Mouse (Mus musculus): ENCODE measurements at regions not wholly inside any gene's neighbourhood (a gene's known extent, or its start where the extent isn't known, plus 50 kb on each side); places are given as distances from the start of the nearest gene placed in this dataset.

GRCm38 (mm10) chr17:27318969-27319695 is 114.9 kb upstream of the Lemd2 start:
- Histone ChIP-seq H3K9ac (no peak overlapping the region), H3K27ac (replicated peaks) (no peak overlapping the region), H3K4me1 (replicated peaks) (peaks cover 6% of the 10 kb centered on the region), H3K9me3 (replicated peaks) (no peaks in the 10 kb centered on the region), H3K4me2 (no peak overlapping the region), H3K27me3 (no peaks in the 10 kb centered on the region), H3K4me3 (replicated peaks) (no peak overlapping the region), H3K36me3 (replicated peaks) (no peaks in the 10 kb centered on the region)
- 55% methylated on average over 7 of the region's 7 CpGs for whole genome bisulfite sequencing (ENCODE audit: insufficient replicate concordance)
- no peak for ATAC-seq (ENCODE audit: insufficient read depth)

GRCm38 (mm10) chr17:27317576-27318277 is 113.5 kb upstream of the Lemd2 start:
- Histone ChIP-seq H3K4me2 (no peak overlapping the region), H3K4me3 (replicated peaks) (no peak overlapping the region), H3K27ac (replicated peaks) (no peak overlapping the region), H3K9ac (no peak overlapping the region), H3K9me3 (replicated peaks) (no peaks in the 10 kb centered on the region), H3K4me1 (replicated peaks) (no peaks in the 10 kb centered on the region), H3K27me3 (no peaks in the 10 kb centered on the region), H3K36me3 (replicated peaks) (no peaks in the 10 kb centered on the region)
- no peak for ATAC-seq (ENCODE audit: insufficient read depth)
- whole genome bisulfite sequencing (ENCODE audit: insufficient replicate concordance): 57% methylated on average over 14 of the region's 14 CpGs

- no peak for ATAC-seq (ENCODE audit: insufficient read depth)
- 72% methylated on average over 21 of the region's 21 CpGs for WGBS (ENCODE audit: insufficient replicate concordance)
- H3K4me3 ChIP-seq (replicated peaks): no peak overlapping the region
- no peak overlapping the region for H3K27ac ChIP-seq (replicated peaks)
- no peaks in the 10 kb centered on the region for H3K36me3 ChIP-seq (replicated peaks)
- no peaks in the 10 kb centered on the region for H3K27me3 ChIP-seq
- H3K4me2 ChIP-seq: no peak overlapping the region
- H3K9me3 ChIP-seq (replicated peaks): no peaks in the 10 kb centered on the region
- no peak overlapping the region for H3K9ac ChIP-seq
- H3K4me1 ChIP-seq (replicated peaks): no peaks in the 10 kb centered on the region
These were observed 112.7 kb upstream of the Lemd2 start for GRCm38 (mm10) chr17:27316711-27317575.

- no peak overlapping the region for H3K9ac ChIP-seq
These were observed 111.8 kb upstream of the Lemd2 start for GRCm38 (mm10) chr17:27315947-27316628.

GRCm38 (mm10) chr17:27315428-27315827 is 111.2 kb upstream of the Lemd2 start:
- H3K9ac ChIP-seq: no peak overlapping the region
- no peaks in the 10 kb centered on the region for H3K4me1 ChIP-seq (replicated peaks)
- no peak for ATAC-seq (ENCODE audit: insufficient read depth)
- no peak overlapping the region for H3K27ac ChIP-seq (replicated peaks)
- H3K36me3 ChIP-seq (replicated peaks): no peaks in the 10 kb centered on the region
- no peak overlapping the region for H3K4me2 ChIP-seq
- no peaks in the 10 kb centered on the region for H3K27me3 ChIP-seq
- no peak overlapping the region for H3K4me3 ChIP-seq (replicated peaks)
- WGBS (ENCODE audit: insufficient replicate concordance): 59% methylated on average over 3 of the region's 3 CpGs
- H3K9me3 ChIP-seq (replicated peaks): no peaks in the 10 kb centered on the region

More at GRCm38 (mm10) chr17:27315947-27316628, 111.8 kb upstream of the Lemd2 start:
- ATAC-seq (ENCODE audit: insufficient read depth): no peak
- Histone ChIP-seq H3K4me3 (replicated peaks) (no peak overlapping the region), H3K27me3 (no peaks in the 10 kb centered on the region), H3K4me2 (no peak overlapping the region), H3K27ac (replicated peaks) (no peak overlapping the region), H3K4me1 (replicated peaks) (no peaks in the 10 kb centered on the region), H3K36me3 (replicated peaks) (no peaks in the 10 kb centered on the region), H3K9me3 (replicated peaks) (no peaks in the 10 kb centered on the region)
- WGBS (ENCODE audit: insufficient replicate concordance): 68% methylated on average over 11 of the region's 11 CpGs

GRCm38 (mm10) chr17:27314821-27315392 is 110.6 kb upstream of the Lemd2 start:
- Histone ChIP-seq H3K36me3 (replicated peaks) (no peaks in the 10 kb centered on the region), H3K4me3 (replicated peaks) (no peak overlapping the region), H3K27me3 (no peaks in the 10 kb centered on the region), H3K4me2 (no peak overlapping the region), H3K9me3 (replicated peaks) (no peaks in the 10 kb centered on the region), H3K27ac (replicated peaks) (no peak overlapping the region), H3K4me1 (replicated peaks) (no peaks in the 10 kb centered on the region), H3K9ac (no peak overlapping the region)
- WGBS (ENCODE audit: insufficient replicate concordance): 56% methylated on average over 7 of the region's 7 CpGs
- ATAC-seq (ENCODE audit: insufficient read depth): no peak

GRCm38 (mm10) chr17:27308933-27309332 is 104.7 kb upstream of the Lemd2 start:
- no peaks in the 10 kb centered on the region for H3K27me3 ChIP-seq
- ATAC-seq (ENCODE audit: insufficient read depth): no peak
- no peaks in the 10 kb centered on the region for H3K4me1 ChIP-seq (replicated peaks)
- H3K36me3 ChIP-seq (replicated peaks): no peaks in the 10 kb centered on the region
- H3K9ac ChIP-seq: no peak overlapping the region
- 40% methylated on average over 4 of the region's 4 CpGs for WGBS (ENCODE audit: insufficient replicate concordance)
- H3K27ac ChIP-seq (replicated peaks): no peak overlapping the region
- no peak overlapping the region for H3K4me3 ChIP-seq (replicated peaks)
- H3K9me3 ChIP-seq (replicated peaks): no peaks in the 10 kb centered on the region
- H3K4me2 ChIP-seq: no peak overlapping the region

GRCm38 (mm10) chr17:27304842-27305241 is 100.6 kb upstream of the Lemd2 start:
- no peak overlapping the region for H3K4me3 ChIP-seq (replicated peaks)
- H3K9me3 ChIP-seq (replicated peaks): no peaks in the 10 kb centered on the region
- H3K27me3 ChIP-seq: no peaks in the 10 kb centered on the region
- H3K9ac ChIP-seq: no peak overlapping the region
- WGBS (ENCODE audit: insufficient replicate concordance): 61% methylated on average over 3 of the region's 3 CpGs
- no peaks in the 10 kb centered on the region for H3K36me3 ChIP-seq (replicated peaks)
- ATAC-seq (ENCODE audit: insufficient read depth): no peak
- no peaks in the 10 kb centered on the region for H3K4me1 ChIP-seq (replicated peaks)
- H3K4me2 ChIP-seq: no peak overlapping the region
- H3K27ac ChIP-seq (replicated peaks): no peak overlapping the region

GRCm38 (mm10) chr17:27303633-27304479 is 99.6 kb upstream of the Lemd2 start:
- Histone ChIP-seq H3K4me1 (replicated peaks) (no peaks in the 10 kb centered on the region), H3K4me2 (no peak overlapping the region), H3K27me3 (no peaks in the 10 kb centered on the region), H3K9ac (no peak overlapping the region), H3K36me3 (replicated peaks) (no peaks in the 10 kb centered on the region), H3K27ac (replicated peaks) (no peak overlapping the region), H3K9me3 (replicated peaks) (no peaks in the 10 kb centered on the region), H3K4me3 (replicated peaks) (no peak overlapping the region)
- 63% methylated on average over 17 of the region's 17 CpGs for WGBS (ENCODE audit: insufficient replicate concordance)
- ATAC-seq (ENCODE audit: insufficient read depth): no peak

GRCm38 (mm10) chr17:27303061-27303460 is 98.8 kb upstream of the Lemd2 start:
- Histone ChIP-seq H3K4me3 (replicated peaks) (no peak overlapping the region), H3K4me1 (replicated peaks) (no peaks in the 10 kb centered on the region), H3K4me2 (no peak overlapping the region), H3K9me3 (replicated peaks) (no peaks in the 10 kb centered on the region), H3K36me3 (replicated peaks) (no peaks in the 10 kb centered on the region), H3K27ac (replicated peaks) (no peak overlapping the region), H3K9ac (no peak overlapping the region), H3K27me3 (no peaks in the 10 kb centered on the region)
- no peak for ATAC-seq (ENCODE audit: insufficient read depth)
- 75% methylated on average over 12 of the region's 12 CpGs for WGBS (ENCODE audit: insufficient replicate concordance)
